Mouse (Mus musculus) hindbrain, embryonic 14.5 days (tissue): ENCODE measurements around the gene Fkbp5. TPM values are rescaled to one million over a fixed set of nuclear protein-coding genes. Genes with fewer than 3 reads are reported as not detected.

Experiments used
- ATAC-seq: fragments of 200-750 bp; cut with Nextera tagmentation; 2 replicates; pipeline ENCODE4 v1.8.0; 2017; ENCODE audit warnings: moderate number of reproducible peaks, mild to moderate bottlenecking, moderate TSS enrichment, moderate library complexity; ENCODE audit not compliant: low FRiP score
- DNase-seq: peaks from one replicate; pipeline ENCODE4 v3.0.0-alpha.2; 2015; ENCODE audit warnings: low spot score
- H3K27ac ChIP-seq: fragments of 300-500 bp; sonication (generic); 2 replicates; pipeline ENCODE4 v1.5.1; 2014; ENCODE audit warnings: mild to moderate bottlenecking, moderate library complexity
- H3K27me3 ChIP-seq: fragments of 300-500 bp; sonication (generic); 2 replicates; pipeline ENCODE4 v1.6.1; 2014; ENCODE audit warnings: mild to moderate bottlenecking, low read length, mixed read lengths; ENCODE audit not compliant: control insufficient read depth, insufficient read depth
- H3K36me3 ChIP-seq: fragments of 300-500 bp; sonication (generic); replicated peaks from 2 replicates; pipeline ENCODE4 v1.6.1; 2014; ENCODE audit not compliant: control insufficient read depth, insufficient read depth
- H3K4me1 ChIP-seq: fragments of 300-500 bp; sonication (generic); replicated peaks from 2 replicates; pipeline ENCODE4 v1.6.1; 2014; ENCODE audit warnings: antibody characterized with exemption, low read length, mixed read lengths; ENCODE audit not compliant: control insufficient read depth, insufficient read depth
- H3K4me2 ChIP-seq: fragments of 300-500 bp; sonication (generic); replicated peaks from 2 replicates; pipeline ENCODE4 v1.6.1; 2014; ENCODE audit warnings: mild to moderate bottlenecking, moderate library complexity
- H3K4me3 ChIP-seq: fragments of 300-500 bp; sonication (generic); replicated peaks from 2 replicates; pipeline ENCODE4 v1.5.1; 2014; ENCODE audit warnings: mild to moderate bottlenecking, low read length
- H3K9ac ChIP-seq: fragments of 300-500 bp; sonication (generic); 2 replicates; pipeline ENCODE4 v1.6.1; 2014
- H3K9me3 ChIP-seq: fragments of 300-500 bp; sonication (generic); 2 replicates; pipeline ENCODE4 v1.6.1; 2016; ENCODE audit warnings: low read length; ENCODE audit not compliant: control insufficient read depth
- WGBS: fragments of 180-500 bp; shearing (Covaris S2); extraction: QIAGEN DNeasy Blood & Tissue Kit; methylation state at CpG from one replicate; pipeline ENCODE4 v1.1.7; 2014; 5-methylcytosine and 5-hydroxymethylcytosine counted together
- polyA plus RNA-seq: library from polyadenylated mRNA; unstranded; fragments of >200 nt; fragmentation: Nextera tagmentation; extraction: Ambion mirVana; gene quantifications from 2 replicates; pipeline ENCODE4 v1.2.1, GENCODE M21; 2014

Gene Fkbp5
- polyA plus RNA-seq, 1 experiment from 2014 or later = 9.8 TPM

GRCm38 (mm10) chr17:28477421-28477820 is 39.9 kb downstream of the Fkbp5 start:
- 91% methylated on average over 8 of the region's 8 CpGs for WGBS
- Histone ChIP-seq H3K36me3 (no peaks in the 10 kb centered on the region), H3K27ac (no peak overlapping the region), H3K9me3 (no peaks in the 10 kb centered on the region), H3K4me2 (no peak overlapping the region), H3K9ac (no peak overlapping the region), H3K4me1 (no peaks in the 10 kb centered on the region), H3K4me3 (no peak overlapping the region), H3K27me3 (no peaks in the 10 kb centered on the region)
- no peak for ATAC-seq
- DNase-seq = no peak

GRCm38 (mm10) chr17:28476441-28476840 is 40.9 kb downstream of the Fkbp5 start:
- Histone ChIP-seq H3K9me3 (no peaks in the 10 kb centered on the region), H3K27me3 (no peaks in the 10 kb centered on the region), H3K4me1 (no peaks in the 10 kb centered on the region), H3K27ac (no peak overlapping the region), H3K4me3 (no peak overlapping the region), H3K9ac (no peak overlapping the region), H3K36me3 (no peaks in the 10 kb centered on the region), H3K4me2 (no peak overlapping the region)
- DNase-seq (no peak), ATAC-seq (no peak)

GRCm38 (mm10) chr17:28475593-28476325 is 41.6 kb downstream of the Fkbp5 start:
- 64% methylated on average over 3 of the region's 3 CpGs for WGBS
- Histone ChIP-seq H3K27me3 (no peaks in the 10 kb centered on the region), H3K36me3 (no peaks in the 10 kb centered on the region), H3K4me2 (no peak overlapping the region), H3K9me3 (no peaks in the 10 kb centered on the region), H3K27ac (no peak overlapping the region), H3K4me3 (no peak overlapping the region), H3K4me1 (no peaks in the 10 kb centered on the region), H3K9ac (no peak overlapping the region)
- DNase-seq (no peak), ATAC-seq (no peak)

GRCm38 (mm10) chr17:28472696-28473095 is 44.6 kb downstream of the Fkbp5 start:
- Histone ChIP-seq H3K4me2 (no peak overlapping the region), H3K27me3 (no peaks in the 10 kb centered on the region), H3K9me3 (no peaks in the 10 kb centered on the region), H3K27ac (no peak overlapping the region), H3K4me3 (no peak overlapping the region), H3K36me3 (no peaks in the 10 kb centered on the region), H3K4me1 (no peaks in the 10 kb centered on the region), H3K9ac (no peak overlapping the region)
- no peak for DNase-seq
- no peak for ATAC-seq
- WGBS = 53% methylated on average over 5 of the region's 5 CpGs

GRCm38 (mm10) chr17:28470876-28471275 is 46.5 kb downstream of the Fkbp5 start:
- no peaks in the 10 kb centered on the region for H3K9me3 ChIP-seq
- no peaks in the 10 kb centered on the region for H3K4me1 ChIP-seq
- WGBS = 76% methylated on average over 6 of the region's 6 CpGs
- DNase-seq = no peak
- no peak for ATAC-seq
- no peak overlapping the region for H3K27ac ChIP-seq
- no peak overlapping the region for H3K4me3 ChIP-seq
- H3K36me3 ChIP-seq = no peaks in the 10 kb centered on the region
- H3K9ac ChIP-seq = no peak overlapping the region
- H3K27me3 ChIP-seq = no peaks in the 10 kb centered on the region
- no peak overlapping the region for H3K4me2 ChIP-seq

GRCm38 (mm10) chr17:28467749-28468148 is 49.6 kb downstream of the Fkbp5 start:
- H3K4me2 ChIP-seq = no peak overlapping the region
- DNase-seq (no peak), ATAC-seq (no peak)
- WGBS = 76% methylated on average over 11 of the region's 11 CpGs
- H3K9me3 ChIP-seq = no peaks in the 10 kb centered on the region
- H3K27ac ChIP-seq = no peak overlapping the region
- no peaks in the 10 kb centered on the region for H3K36me3 ChIP-seq
- no peaks in the 10 kb centered on the region for H3K4me1 ChIP-seq
- no peak overlapping the region for H3K4me3 ChIP-seq
- H3K27me3 ChIP-seq = no peaks in the 10 kb centered on the region
- H3K9ac ChIP-seq = no peak overlapping the region

GRCm38 (mm10) chr17:28465968-28466367 is 51.4 kb downstream of the Fkbp5 start:
- 87% methylated on average over 4 of the region's 4 CpGs for WGBS
- H3K4me1 ChIP-seq = no peaks in the 10 kb centered on the region
- no peak overlapping the region for H3K27ac ChIP-seq
- no peaks in the 10 kb centered on the region for H3K27me3 ChIP-seq
- H3K36me3 ChIP-seq = no peaks in the 10 kb centered on the region
- DNase-seq = no peak
- no peak overlapping the region for H3K4me3 ChIP-seq
- no peaks in the 10 kb centered on the region for H3K9me3 ChIP-seq
- H3K9ac ChIP-seq = no peak overlapping the region
- H3K4me2 ChIP-seq = no peak overlapping the region
- no peak for ATAC-seq

GRCm38 (mm10) chr17:28463701-28464443 is 53.5 kb downstream of the Fkbp5 start:
- Histone ChIP-seq H3K9ac (no peak overlapping the region), H3K4me1 (no peaks in the 10 kb centered on the region), H3K36me3 (no peaks in the 10 kb centered on the region), H3K9me3 (no peaks in the 10 kb centered on the region), H3K27ac (no peak overlapping the region), H3K4me3 (no peak overlapping the region), H3K27me3 (no peaks in the 10 kb centered on the region), H3K4me2 (no peak overlapping the region)
- 85% methylated on average over 7 of the region's 7 CpGs for WGBS
- no peak for DNase-seq
- no peak for ATAC-seq

GRCm38 (mm10) chr17:28460388-28460787 is 56.9 kb downstream of the Fkbp5 start:
- no peak overlapping the region for H3K9ac ChIP-seq
- H3K9me3 ChIP-seq = no peaks in the 10 kb centered on the region
- DNase-seq = no peak
- H3K36me3 ChIP-seq = no peaks in the 10 kb centered on the region
- WGBS = 94% methylated on average over 1 of the region's 1 CpGs
- no peak overlapping the region for H3K4me2 ChIP-seq
- no peak for ATAC-seq
- no peak overlapping the region for H3K4me3 ChIP-seq
- no peak overlapping the region for H3K27ac ChIP-seq
- H3K4me1 ChIP-seq = no peaks in the 10 kb centered on the region
- H3K27me3 ChIP-seq = no peaks in the 10 kb centered on the region
